Mouse (Mus musculus): ENCODE data around the gene Fras1. TPM values are rescaled to one million over a fixed set of nuclear protein-coding genes. Genes with fewer than 3 reads are reported as not detected.

Fras1 gene
- total and polyA plus RNA-seq, 2 experiments from 2014 or later: 4.0 to 43.0 TPM

- Histone ChIP-seq H3K4me3 (ENCODE audit: low read depth, low read length) (no peak overlapping the region), H3K36me3 (replicated peaks; ENCODE audit: control insufficient read depth, insufficient read depth, low read length) (no peaks in the 10 kb centered on the region), H3K9ac (replicated peaks; ENCODE audit: low read depth, low read length) (no peak overlapping the region), H3K27ac (ENCODE audit: low read depth) (no peak overlapping the region), H3K4me2 (ENCODE audit: low read depth, low read length) (no peak overlapping the region), H3K9me3 (replicated peaks; ENCODE audit: control insufficient read depth, low read length) (no peaks in the 10 kb centered on the region; the same call in 1 of the 2 replicates), H3K27me3 (ENCODE audit: control insufficient read depth, insufficient read depth, low read length) (no peaks in the 10 kb centered on the region), H3K4me1 (ENCODE audit: control insufficient read depth, insufficient read depth) (no peaks in the 10 kb centered on the region)
- DNase-seq (ENCODE audit: low spot score): no peak
- no peak for ATAC-seq (ENCODE audit: insufficient read depth, low read depth)
- WGBS: 75% methylated on average over 11 of the region's 11 CpGs
- TF ChIP-seq CTCF (IDR thresholded peaks at IDR 0.05; ENCODE audit: low read depth): no peak
- no peak for TF ChIP-seq EP300 (IDR thresholded peaks at IDR 0.05; ENCODE audit: low read depth)
Measured at GRCm38 (mm10) chr5:96389963-96390623, 16.3 kb downstream of the Fras1 start.

- no peak overlapping the region for H3K27ac ChIP-seq (ENCODE audit: low read depth)
- H3K9ac ChIP-seq (replicated peaks; ENCODE audit: low read depth, low read length): no peak overlapping the region
- DNase-seq (ENCODE audit: low spot score): no peak
- no peaks in the 10 kb centered on the region; the same call in 1 of the 2 replicates for H3K9me3 ChIP-seq (replicated peaks; ENCODE audit: control insufficient read depth, low read length)
- H3K4me2 ChIP-seq (ENCODE audit: low read depth, low read length): no peak overlapping the region
- WGBS: 87% methylated on average over 4 of the region's 4 CpGs
- no peak for ATAC-seq (ENCODE audit: insufficient read depth, low read depth)
- no peaks in the 10 kb centered on the region for H3K27me3 ChIP-seq (ENCODE audit: control insufficient read depth, insufficient read depth, low read length)
- H3K4me1 ChIP-seq (ENCODE audit: control insufficient read depth, insufficient read depth): no peaks in the 10 kb centered on the region
- no peak for TF ChIP-seq EP300 (IDR thresholded peaks at IDR 0.05; ENCODE audit: low read depth)
- no peak for TF ChIP-seq CTCF (IDR thresholded peaks at IDR 0.05; ENCODE audit: low read depth)
- H3K36me3 ChIP-seq (replicated peaks; ENCODE audit: control insufficient read depth, insufficient read depth, low read length): no peaks in the 10 kb centered on the region
- no peak overlapping the region for H3K4me3 ChIP-seq (ENCODE audit: low read depth, low read length)
Measured at GRCm38 (mm10) chr5:96391086-96391485, 17.3 kb downstream of the Fras1 start.

GRCm38 (mm10) chr5:96394947-96395346, 21.2 kb downstream of the Fras1 start:
- no peak overlapping the region for H3K4me3 ChIP-seq (ENCODE audit: low read depth, low read length)
- TF ChIP-seq CTCF (IDR thresholded peaks at IDR 0.05; ENCODE audit: low read depth): no peak
- TF ChIP-seq EP300 (IDR thresholded peaks at IDR 0.05; ENCODE audit: low read depth): no peak
- no peak overlapping the region for H3K4me2 ChIP-seq (ENCODE audit: low read depth, low read length)
- 88% methylated on average over 4 of the region's 4 CpGs for WGBS
- no peaks in the 10 kb centered on the region for H3K4me1 ChIP-seq (ENCODE audit: control insufficient read depth, insufficient read depth)
- H3K27me3 ChIP-seq (ENCODE audit: control insufficient read depth, insufficient read depth, low read length): no peaks in the 10 kb centered on the region
- no peaks in the 10 kb centered on the region for H3K36me3 ChIP-seq (replicated peaks; ENCODE audit: control insufficient read depth, insufficient read depth, low read length)
- DNase-seq (ENCODE audit: low spot score) (no peak), ATAC-seq (ENCODE audit: insufficient read depth, low read depth) (no peak)
- no peaks in the 10 kb centered on the region for H3K9me3 ChIP-seq (replicated peaks; ENCODE audit: control insufficient read depth, low read length)
- no peak overlapping the region for H3K27ac ChIP-seq (ENCODE audit: low read depth)
- no peak overlapping the region for H3K9ac ChIP-seq (replicated peaks; ENCODE audit: low read depth, low read length)

- DNase-seq (ENCODE audit: low spot score) (no peak), ATAC-seq (ENCODE audit: insufficient read depth, low read depth) (no peak)
- no peak overlapping the region for H3K27ac ChIP-seq (ENCODE audit: low read depth)
- no peaks in the 10 kb centered on the region for H3K4me1 ChIP-seq (ENCODE audit: control insufficient read depth, insufficient read depth)
- no peak overlapping the region for H3K9ac ChIP-seq (replicated peaks; ENCODE audit: low read depth, low read length)
- TF ChIP-seq CTCF (IDR thresholded peaks at IDR 0.05; ENCODE audit: low read depth) (no peak), EP300 (IDR thresholded peaks at IDR 0.05; ENCODE audit: low read depth) (no peak)
- no peaks in the 10 kb centered on the region for H3K36me3 ChIP-seq (replicated peaks; ENCODE audit: control insufficient read depth, insufficient read depth, low read length)
- H3K27me3 ChIP-seq (ENCODE audit: control insufficient read depth, insufficient read depth, low read length): no peaks in the 10 kb centered on the region
- 56% methylated on average over 5 of the region's 5 CpGs for WGBS
- H3K9me3 ChIP-seq (replicated peaks; ENCODE audit: control insufficient read depth, low read length): no peaks in the 10 kb centered on the region
- H3K4me3 ChIP-seq (ENCODE audit: low read depth, low read length): no peak overlapping the region
- no peak overlapping the region for H3K4me2 ChIP-seq (ENCODE audit: low read depth, low read length)
Measured at GRCm38 (mm10) chr5:96395786-96396650, 22.3 kb downstream of the Fras1 start.

GRCm38 (mm10) chr5:96402555-96402954, 28.8 kb downstream of the Fras1 start:
- Histone ChIP-seq H3K9me3 (replicated peaks; ENCODE audit: control insufficient read depth, low read length) (no peaks in the 10 kb centered on the region), H3K4me1 (ENCODE audit: control insufficient read depth, insufficient read depth) (0 out of 2 replicates have a peak, but pooled peaks cover 4% of the 10 kb centered on the region), H3K9ac (replicated peaks; ENCODE audit: low read depth, low read length) (no peak overlapping the region), H3K4me2 (ENCODE audit: low read depth, low read length) (no peak overlapping the region), H3K36me3 (replicated peaks; ENCODE audit: control insufficient read depth, insufficient read depth, low read length) (no peaks in the 10 kb centered on the region), H3K27me3 (ENCODE audit: control insufficient read depth, insufficient read depth, low read length) (no peaks in the 10 kb centered on the region), H3K27ac (ENCODE audit: low read depth) (no peak overlapping the region), H3K4me3 (ENCODE audit: low read depth, low read length) (no peak overlapping the region)
- WGBS: 70% methylated on average over 3 of the region's 3 CpGs
- TF ChIP-seq CTCF (IDR thresholded peaks at IDR 0.05; ENCODE audit: low read depth) (no peak), EP300 (IDR thresholded peaks at IDR 0.05; ENCODE audit: low read depth) (no peak)
- no peak for DNase-seq (ENCODE audit: low spot score)
- ATAC-seq (ENCODE audit: insufficient read depth, low read depth): no peak

Data from heart, postnatal 0 days (tissue).